In genomic region chr7:73389419-73389818, GRCm38 (mm10) we compare ENCODE assay signal across 9 mouse cellular contexts. TPM values are rescaled to one million over a fixed set of nuclear protein-coding genes. Genes with fewer than 3 reads are reported as not detected.
A peak's percentile ranks its signal among the peaks of the same experiment; 100 is the strongest.
DNase-seq lines count a peak whose midpoint lies in the region; ATAC-seq and TF ChIP-seq lines count a peak whose summit lies in the region.
"Had no signal": no experiment of that assay in that cellular context is flagged by ENCODE, and none has a peak within 500 bp of the region (broad histone marks: within the 10 kb centered on the region; RNA-seq: fewer than 3 reads in every experiment).

No protein-coding gene starts in this region.

- H3K4me3 ChIP-seq in kidney, embryonic 14.5 days (ENCODE audit: low read length), result peak overlapping the region; percentile 91; the same call in 1 of the 2 replicates
- peak overlapping the region; percentile 94 for H3K4me3 ChIP-seq in forebrain, embryonic 10.5 days
- H3K4me3 ChIP-seq in hindbrain, postnatal 0 days (ENCODE audit: low read length), result 0 out of 2 replicates have a peak overlapping the region, but pooled peaks have one; percentile 62
- H3K4me3 ChIP-seq in neural tube, embryonic 12.5 days, result 0 out of 2 replicates have a peak overlapping the region, but pooled peaks have one; percentile 84

- 10% methylated on average over 9 of the region's 9 CpGs for WGBS in kidney, embryonic 14.5 days
- 6% methylated on average over 9 of the region's 9 CpGs for whole genome bisulfite sequencing in forebrain, embryonic 10.5 days
- 18% methylated on average over 9 of the region's 9 CpGs for WGBS in hindbrain, postnatal 0 days
- 3% methylated on average over 9 of the region's 9 CpGs for WGBS in neural tube, embryonic 12.5 days

- H3K27me3 ChIP-seq in kidney, embryonic 14.5 days (ENCODE audit: control insufficient read depth, insufficient read depth, low read length), result no peaks in the 10 kb centered on the region; the same call in 1 of the 2 replicates
- 0 out of 2 replicates have a peak, but pooled peaks cover 7% of the 10 kb centered on the region for H3K27me3 ChIP-seq in forebrain, embryonic 10.5 days (ENCODE audit: poor library complexity, severe bottlenecking)
- H3K27me3 ChIP-seq in hindbrain, postnatal 0 days (ENCODE audit: insufficient read depth, low read length), result no peaks in the 10 kb centered on the region
- no peaks in the 10 kb centered on the region for H3K27me3 ChIP-seq in neural tube, embryonic 12.5 days (replicated peaks)

- ATAC-seq in kidney, embryonic 14.5 days (ENCODE audit: low FRiP score, low TSS enrichment), result no peak
- no peak for ATAC-seq in hindbrain, postnatal 0 days
- ATAC-seq in neural tube, embryonic 12.5 days (ENCODE audit: low FRiP score, low read depth), result no peak

- no peak for DNase-seq in kidney, postnatal 10 days
- no peak for DNase-seq in forebrain, embryonic 10.5 days (ENCODE audit: extremely low spot score, low spot score)
- DNase-seq in hindbrain, postnatal 0 days (ENCODE audit: low spot score), result no peak
- DNase-seq in adrenal gland, adult (ENCODE audit: inconsistent age in 2 of 2, low spot score in 1 of 2), result no peak
- no peak for DNase-seq in layer of hippocampus, postnatal 10 days (ENCODE audit: low spot score in 2 of 2)
- DNase-seq in right cerebral cortex, adult 18-20 months, result no peak

- no peak overlapping the region for H3K9ac ChIP-seq in kidney, embryonic 14.5 days (ENCODE audit: low read depth, low read length)
- 0 out of 2 replicates have a peak overlapping the region, but pooled peaks have one; percentile 14 for H3K9ac ChIP-seq in hindbrain, postnatal 0 days (replicated peaks; ENCODE audit: low read length)
- H3K9ac ChIP-seq in neural tube, embryonic 12.5 days, result peak overlapping the region; percentile 14; the same call in 1 of the 2 replicates

- TF ChIP-seq CTCF in hindbrain, postnatal 0 days (IDR thresholded peaks at IDR 0.05; ENCODE audit: low read depth), result no peak

- peak overlapping the region; percentile 84 for H3K4me2 ChIP-seq in kidney, embryonic 14.5 days (replicated peaks; ENCODE audit: low read depth, low read length)
- peak overlapping the region; percentile 94 for H3K4me2 ChIP-seq in hindbrain, postnatal 0 days (ENCODE audit: low read depth, low read length)
- peak overlapping the region; percentile 78 for H3K4me2 ChIP-seq in neural tube, embryonic 12.5 days (replicated peaks)

- H3K27ac ChIP-seq in kidney, embryonic 14.5 days (ENCODE audit: low read depth, low read length), result peak overlapping the region; percentile 38; the same call in 1 of the 2 replicates
- peak overlapping the region; percentile 98 for H3K27ac ChIP-seq in forebrain, embryonic 10.5 days
- peak overlapping the region; percentile 92; the same call in 1 of the 2 replicates for H3K27ac ChIP-seq in hindbrain, postnatal 0 days
- H3K27ac ChIP-seq in neural tube, embryonic 12.5 days, result no peak overlapping the region

- H3K36me3 ChIP-seq in kidney, embryonic 14.5 days (ENCODE audit: control insufficient read depth, insufficient read depth, low read length), result no peaks in the 10 kb centered on the region
- H3K36me3 ChIP-seq in forebrain, embryonic 10.5 days (replicated peaks), result peaks cover 42% of the 10 kb centered on the region
- 0 out of 2 replicates have a peak, but pooled peaks cover 4% of the 10 kb centered on the region for H3K36me3 ChIP-seq in hindbrain, postnatal 0 days (ENCODE audit: insufficient read depth, low read length)
- H3K36me3 ChIP-seq in neural tube, embryonic 12.5 days, result peaks cover 12% of the 10 kb centered on the region

- H3K9me3 ChIP-seq in kidney, embryonic 14.5 days (ENCODE audit: control insufficient read depth, low read length), result no peaks in the 10 kb centered on the region
- no peaks in the 10 kb centered on the region for H3K9me3 ChIP-seq in forebrain, embryonic 10.5 days
- H3K9me3 ChIP-seq in hindbrain, postnatal 0 days (ENCODE audit: low read length), result no peaks in the 10 kb centered on the region
- H3K9me3 ChIP-seq in neural tube, embryonic 12.5 days, result no peaks in the 10 kb centered on the region

- peaks cover 14% of the 10 kb centered on the region; the same call in 1 of the 2 replicates for H3K4me1 ChIP-seq in kidney, embryonic 14.5 days (ENCODE audit: control insufficient read depth, insufficient read depth, low read length)
- peaks cover 68% of the 10 kb centered on the region for H3K4me1 ChIP-seq in forebrain, embryonic 10.5 days
- peaks cover 13% of the 10 kb centered on the region for H3K4me1 ChIP-seq in hindbrain, postnatal 0 days (ENCODE audit: insufficient read depth, low read length)
- H3K4me1 ChIP-seq in neural tube, embryonic 12.5 days, result peaks cover 44% of the 10 kb centered on the region

RNA-seq across cellular contexts. Expression of gene Rgma, which starts 14.1 kb away (rescaled TPM):
- polyA plus RNA-seq in kidney, embryonic 14.5 days (2014; fragmentation: Nextera tagmentation; extraction: Ambion mirVana), result 17.3 and 18.7 TPM in 2 replicates
- polyA plus RNA-seq in forebrain, embryonic 10.5 days (2016; fragmentation: Nextera tagmentation; extraction: Ambion mirVana), result 26.2 and 26.8 TPM in 2 replicates
- 139 and 147 TPM in 2 replicates for total RNA-seq in hindbrain, postnatal 0 days (2014; rRNA removed)
- polyA plus RNA-seq in hindbrain, postnatal 0 days (2015; fragmentation: Nextera tagmentation; extraction: Ambion mirVana), result 33.7 and 36.5 TPM in 2 replicates
- polyA plus RNA-seq in neural tube, embryonic 12.5 days (2016; fragmentation: Nextera tagmentation; extraction: Ambion mirVana), result 48.8 and 49.0 TPM in 2 replicates
- total RNA-seq in layer of hippocampus, postnatal 10 days (2021), result 100 to 1,000 TPM; 111 to 128 TPM
- total RNA-seq: megakaryocyte, adult 5-6 weeks had no signal
